Mouse (Mus musculus): ENCODE results near the gene Fras1. TPM values are rescaled to one million over a fixed set of nuclear protein-coding genes. Genes with fewer than 3 reads are reported as not detected.

The Fras1 gene
- polyA plus RNA-seq, 1 experiment, result 0.08 TPM

- H3K4me1 ChIP-seq (ENCODE audit: control insufficient read depth), result no peaks in the 10 kb centered on the region
- H3K4me3 ChIP-seq (replicated peaks), result no peak overlapping the region
- H3K27me3 ChIP-seq (ENCODE audit: control insufficient read depth), result no peaks in the 10 kb centered on the region
- no peak for TF ChIP-seq GATA1 (IDR thresholded peaks at IDR 0.05; ENCODE audit: low read length)
- no peak for TF ChIP-seq TAL1 (IDR thresholded peaks at IDR 0.05; ENCODE audit: low read length)
- no peaks in the 10 kb centered on the region for H3K36me3 ChIP-seq (ENCODE audit: control insufficient read depth)
- H3K9me3 ChIP-seq (ENCODE audit: control insufficient read depth, low read length), result no peaks in the 10 kb centered on the region; the same call in 1 of the 2 replicates
Measured at GRCm38 (mm10) chr5:96522909-96523409, 149.2 kb downstream of the Fras1 start.

- no peaks in the 10 kb centered on the region for H3K36me3 ChIP-seq (ENCODE audit: control insufficient read depth)
- peaks cover 2% of the 10 kb centered on the region; the same call in 1 of the 2 replicates for H3K9me3 ChIP-seq (ENCODE audit: control insufficient read depth, low read length)
- TF ChIP-seq TAL1 (IDR thresholded peaks at IDR 0.05; ENCODE audit: low read length) (no peak), GATA1 (IDR thresholded peaks at IDR 0.05; ENCODE audit: low read length) (no peak)
- no peaks in the 10 kb centered on the region for H3K27me3 ChIP-seq (ENCODE audit: control insufficient read depth)
- no peaks in the 10 kb centered on the region for H3K4me1 ChIP-seq (ENCODE audit: control insufficient read depth)
- H3K4me3 ChIP-seq (replicated peaks), result no peak overlapping the region
Measured at GRCm38 (mm10) chr5:96528296-96528695, 154.5 kb downstream of the Fras1 start.

- Histone ChIP-seq H3K36me3 (ENCODE audit: control insufficient read depth) (no peaks in the 10 kb centered on the region), H3K4me1 (ENCODE audit: control insufficient read depth) (no peaks in the 10 kb centered on the region), H3K4me3 (replicated peaks) (no peak overlapping the region), H3K9me3 (ENCODE audit: control insufficient read depth, low read length) (peaks cover 2% of the 10 kb centered on the region; the same call in 1 of the 2 replicates), H3K27me3 (ENCODE audit: control insufficient read depth) (no peaks in the 10 kb centered on the region)
- TF ChIP-seq GATA1 (IDR thresholded peaks at IDR 0.05; ENCODE audit: low read length) (no peak), TAL1 (IDR thresholded peaks at IDR 0.05; ENCODE audit: low read length) (no peak)
Measured at GRCm38 (mm10) chr5:96530516-96530915, 156.8 kb downstream of the Fras1 start.

- H3K4me3 ChIP-seq (replicated peaks), result no peak overlapping the region
- H3K36me3 ChIP-seq (ENCODE audit: control insufficient read depth), result no peaks in the 10 kb centered on the region
- no peak for TF ChIP-seq TAL1 (IDR thresholded peaks at IDR 0.05; ENCODE audit: low read length)
- TF ChIP-seq GATA1 (IDR thresholded peaks at IDR 0.05; ENCODE audit: low read length), result no peak
Measured at GRCm38 (mm10) chr5:96531962-96532361, 158.2 kb downstream of the Fras1 start.

GRCm38 (mm10) chr5:96536527-96536926 lies 162.8 kb downstream of the Fras1 start:
- no peaks in the 10 kb centered on the region for H3K27me3 ChIP-seq (ENCODE audit: control insufficient read depth)
- no peak for TF ChIP-seq TAL1 (IDR thresholded peaks at IDR 0.05; ENCODE audit: low read length)
- no peak for TF ChIP-seq GATA1 (IDR thresholded peaks at IDR 0.05; ENCODE audit: low read length)
- H3K4me1 ChIP-seq (ENCODE audit: control insufficient read depth), result no peaks in the 10 kb centered on the region
- no peak overlapping the region for H3K4me3 ChIP-seq (replicated peaks)
- H3K9me3 ChIP-seq (ENCODE audit: control insufficient read depth, low read length), result no peaks in the 10 kb centered on the region
- H3K36me3 ChIP-seq (ENCODE audit: control insufficient read depth), result no peaks in the 10 kb centered on the region

More at GRCm38 (mm10) chr5:96531962-96532361, 158.2 kb downstream of the Fras1 start:
- no peaks in the 10 kb centered on the region for H3K27me3 ChIP-seq (ENCODE audit: control insufficient read depth)
- H3K9me3 ChIP-seq (ENCODE audit: control insufficient read depth, low read length), result peaks cover 2% of the 10 kb centered on the region; the same call in 1 of the 2 replicates
- H3K4me1 ChIP-seq (ENCODE audit: control insufficient read depth), result no peaks in the 10 kb centered on the region

- Histone ChIP-seq H3K36me3 (ENCODE audit: control insufficient read depth) (no peaks in the 10 kb centered on the region), H3K27me3 (ENCODE audit: control insufficient read depth) (no peaks in the 10 kb centered on the region), H3K9me3 (ENCODE audit: control insufficient read depth, low read length) (no peaks in the 10 kb centered on the region), H3K4me3 (replicated peaks) (no peak overlapping the region), H3K4me1 (ENCODE audit: control insufficient read depth) (no peaks in the 10 kb centered on the region)
- TF ChIP-seq TAL1 (IDR thresholded peaks at IDR 0.05; ENCODE audit: low read length) (no peak), GATA1 (IDR thresholded peaks at IDR 0.05; ENCODE audit: low read length) (no peak)
Measured at GRCm38 (mm10) chr5:96536937-96537336, 163.2 kb downstream of the Fras1 start.

- Histone ChIP-seq H3K4me1 (ENCODE audit: control insufficient read depth) (no peaks in the 10 kb centered on the region), H3K4me3 (replicated peaks) (no peak overlapping the region), H3K9me3 (ENCODE audit: control insufficient read depth, low read length) (peaks cover 3% of the 10 kb centered on the region; the same call in 1 of the 2 replicates), H3K27me3 (ENCODE audit: control insufficient read depth) (no peaks in the 10 kb centered on the region), H3K36me3 (ENCODE audit: control insufficient read depth) (no peaks in the 10 kb centered on the region)
- TF ChIP-seq GATA1 (IDR thresholded peaks at IDR 0.05; ENCODE audit: low read length), result no peak
- no peak for TF ChIP-seq TAL1 (IDR thresholded peaks at IDR 0.05; ENCODE audit: low read length)
Measured at GRCm38 (mm10) chr5:96544112-96544511, 170.4 kb downstream of the Fras1 start.

- Histone ChIP-seq H3K4me1 (ENCODE audit: control insufficient read depth) (no peaks in the 10 kb centered on the region), H3K36me3 (ENCODE audit: control insufficient read depth) (no peaks in the 10 kb centered on the region), H3K27me3 (ENCODE audit: control insufficient read depth) (no peaks in the 10 kb centered on the region), H3K4me3 (replicated peaks) (no peak overlapping the region), H3K9me3 (ENCODE audit: control insufficient read depth, low read length) (peaks cover 3% of the 10 kb centered on the region; the same call in 1 of the 2 replicates)
- no peak for TF ChIP-seq GATA1 (IDR thresholded peaks at IDR 0.05; ENCODE audit: low read length)
- TF ChIP-seq TAL1 (IDR thresholded peaks at IDR 0.05; ENCODE audit: low read length), result no peak
Measured at GRCm38 (mm10) chr5:96545994-96546393, 172.2 kb downstream of the Fras1 start.

GRCm38 (mm10) chr5:96554940-96555679 lies 181.4 kb downstream of the Fras1 start:
- Histone ChIP-seq H3K27me3 (ENCODE audit: control insufficient read depth) (no peaks in the 10 kb centered on the region), H3K4me3 (replicated peaks) (no peak overlapping the region), H3K9me3 (ENCODE audit: control insufficient read depth, low read length) (no peaks in the 10 kb centered on the region), H3K4me1 (ENCODE audit: control insufficient read depth) (no peaks in the 10 kb centered on the region), H3K36me3 (ENCODE audit: control insufficient read depth) (peaks cover 2% of the 10 kb centered on the region; the same call in 1 of the 2 replicates)
- no peak for TF ChIP-seq GATA1 (IDR thresholded peaks at IDR 0.05; ENCODE audit: low read length)
- TF ChIP-seq TAL1 (IDR thresholded peaks at IDR 0.05; ENCODE audit: low read length), result no peak

Measured in erythroblast, embryonic 14.5 days (primary cell).